Mouse (Mus musculus) midbrain, postnatal 0 days (tissue): ENCODE results near the gene Adad2. TPM values are rescaled to one million over a fixed set of nuclear protein-coding genes. Genes with fewer than 3 reads are reported as not detected.
A peak's percentile ranks its signal among the peaks of the same experiment; 100 is the strongest.

Experiments used
- ATAC-seq: fragments of 200-750 bp; cut with Nextera tagmentation; 2 replicates; pipeline ENCODE4 v1.8.0; 2017; ENCODE audit warnings: moderate number of reproducible peaks, mild to moderate bottlenecking, moderate TSS enrichment, moderate library complexity; ENCODE audit not compliant: low FRiP score
- DNase-seq: peaks from one replicate; pipeline ENCODE4 v3.0.0-alpha.2; 2015; ENCODE audit warnings: low spot score
- H3K27ac ChIP-seq: fragments of 300-500 bp; sonication (generic); 2 replicates; pipeline ENCODE4 v1.5.1; 2014; ENCODE audit warnings: low read depth, mild to moderate bottlenecking, low read length, mixed read lengths
- H3K27me3 ChIP-seq: fragments of 300-500 bp; sonication (generic); 2 replicates; pipeline ENCODE4 v1.6.1; 2014; ENCODE audit warnings: low read length, control low read depth, mixed read lengths; ENCODE audit not compliant: insufficient read depth
- H3K36me3 ChIP-seq: fragments of 300-500 bp; sonication (generic); 2 replicates; pipeline ENCODE4 v1.6.1; 2014; ENCODE audit warnings: low read length, control low read depth, mixed read lengths; ENCODE audit not compliant: insufficient read depth
- H3K4me1 ChIP-seq: fragments of 300-500 bp; sonication (generic); 2 replicates; pipeline ENCODE4 v1.6.1; 2014; ENCODE audit warnings: mild to moderate bottlenecking, control low read depth, antibody characterized with exemption, low read length, mixed read lengths; ENCODE audit not compliant: insufficient read depth
- H3K4me2 ChIP-seq: fragments of 300-500 bp; sonication (generic); 2 replicates; pipeline ENCODE4 v1.6.1; 2014; ENCODE audit warnings: low read depth, mild to moderate bottlenecking, low read length, mixed read lengths; ENCODE audit not compliant: poor library complexity, severe bottlenecking
- H3K4me3 ChIP-seq: fragments of 300-500 bp; sonication (generic); 2 replicates; pipeline ENCODE4 v1.5.1; 2014; ENCODE audit warnings: low read depth, mild to moderate bottlenecking, low read length, moderate library complexity
- H3K9ac ChIP-seq: fragments of 300-500 bp; sonication (generic); replicated peaks from 2 replicates; pipeline ENCODE4 v1.6.1; 2014; ENCODE audit warnings: mild to moderate bottlenecking, low read length, moderate library complexity, mixed read lengths; ENCODE audit not compliant: poor library complexity, severe bottlenecking
- H3K9me3 ChIP-seq: fragments of 300-500 bp; sonication (generic); 2 replicates; pipeline ENCODE4 v1.6.1; 2016; ENCODE audit warnings: low read length, control low read depth
- CTCF ChIP-seq: IDR thresholded peaks from 2 replicates; pipeline ENCODE4 v1.5.1; 2016; ENCODE audit warnings: antibody characterized with exemption, mild to moderate bottlenecking
- WGBS: fragments of 180-500 bp; shearing (Covaris S2); extraction: QIAGEN DNeasy Blood & Tissue Kit; methylation state at CpG from one replicate; pipeline ENCODE4 v1.1.7; 2014; 5-methylcytosine and 5-hydroxymethylcytosine counted together
- polyA plus RNA-seq: library from polyadenylated mRNA; unstranded; fragments of >200 nt; fragmentation: Nextera tagmentation; extraction: Ambion mirVana; gene quantifications from 2 replicates; pipeline ENCODE4 v1.2.1, GENCODE M21; 2015
- total RNA-seq: library from RNA; depleted of rRNA; stranded (reverse); fragments of >200 nt; gene quantifications from 2 replicates; pipeline ENCODE4 v1.2.3, GENCODE M21; 2014

Adad2 gene
- total and polyA plus RNA-seq, 2 experiments from 2014 or later: 0.23 to 0.33 TPM

DNA sequence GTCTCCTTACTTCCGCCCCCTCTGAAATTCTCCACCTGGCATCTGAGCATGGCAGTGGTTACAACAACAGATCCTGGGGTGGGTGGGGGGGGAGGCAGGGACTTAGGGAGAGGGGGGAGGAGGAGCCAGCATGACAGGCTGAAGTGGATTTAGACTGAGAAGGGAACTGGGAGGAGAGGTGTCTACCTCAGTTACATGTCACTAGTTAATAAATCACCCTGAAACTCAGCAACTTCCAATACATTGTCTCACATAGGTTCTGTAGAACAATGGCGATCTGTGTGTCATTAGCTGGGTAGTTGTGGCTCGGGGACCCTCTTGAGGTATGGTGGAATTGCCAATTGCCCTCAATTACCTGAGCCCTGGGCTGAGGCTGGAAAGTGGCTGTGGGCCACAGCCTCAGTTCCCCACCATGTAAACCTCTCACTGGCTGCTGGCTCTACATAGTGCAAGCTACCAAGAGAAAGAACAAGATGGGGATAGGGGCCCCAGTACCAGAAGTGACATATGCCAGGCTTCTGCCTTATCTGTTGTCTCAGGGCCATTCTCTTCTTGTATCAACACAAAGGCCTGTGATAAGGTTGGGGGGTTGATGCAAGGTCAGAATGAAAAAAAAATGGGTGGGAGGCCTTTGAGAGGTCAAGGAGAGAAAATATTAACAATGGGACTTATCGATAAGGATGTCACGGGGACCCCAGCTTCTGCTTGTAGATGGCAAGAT, 31.9 kb upstream of the Adad2 start:
- TF ChIP-seq CTCF: no peak
- no peak for ATAC-seq
- no peaks in the 10 kb centered on the region for H3K27me3 ChIP-seq
- no peak overlapping the region for H3K4me3 ChIP-seq
- H3K4me1 ChIP-seq: no peaks in the 10 kb centered on the region
- no peak overlapping the region for H3K4me2 ChIP-seq
- H3K27ac ChIP-seq: no peak overlapping the region
- WGBS: 90% methylated on average over 5 of the region's 5 CpGs
- no peak overlapping the region for H3K9ac ChIP-seq
- no peaks in the 10 kb centered on the region for H3K9me3 ChIP-seq
- no peaks in the 10 kb centered on the region for H3K36me3 ChIP-seq
- no peak for DNase-seq

DNA sequence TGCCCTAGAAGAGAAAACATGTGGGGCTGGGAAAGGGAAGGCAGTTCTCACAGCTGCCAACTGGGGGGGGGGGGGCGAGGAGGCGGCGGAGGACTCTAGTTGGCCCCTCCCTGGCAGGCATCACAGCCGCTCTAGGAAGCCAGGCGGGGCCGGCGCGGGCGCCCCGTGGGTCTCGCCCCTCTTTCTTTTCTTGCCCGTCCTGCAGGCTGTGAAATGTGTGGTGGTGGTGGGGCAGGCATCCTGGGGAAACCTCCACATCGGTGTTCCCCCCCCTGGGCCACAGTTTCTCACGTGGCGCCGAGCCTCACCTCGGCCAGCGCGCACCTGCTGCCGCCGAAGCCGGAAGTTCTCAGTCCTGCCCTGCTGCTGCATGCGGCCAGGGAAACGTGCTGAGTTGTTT, 26.6 kb upstream of the Adad2 start:
- Histone ChIP-seq H3K9ac (no peak overlapping the region; the same call in 1 of the 2 replicates), H3K36me3 (no peaks in the 10 kb centered on the region), H3K4me1 (no peaks in the 10 kb centered on the region), H3K9me3 (no peaks in the 10 kb centered on the region), H3K4me3 (peak overlapping the region; percentile 26), H3K27me3 (no peaks in the 10 kb centered on the region), H3K27ac (no peak overlapping the region), H3K4me2 (peak overlapping the region; percentile 51)
- DNase-seq (no peak), ATAC-seq (no peak)
- WGBS: 25% methylated on average over 22 of the region's 24 CpGs
- TF ChIP-seq CTCF: no peak

DNA sequence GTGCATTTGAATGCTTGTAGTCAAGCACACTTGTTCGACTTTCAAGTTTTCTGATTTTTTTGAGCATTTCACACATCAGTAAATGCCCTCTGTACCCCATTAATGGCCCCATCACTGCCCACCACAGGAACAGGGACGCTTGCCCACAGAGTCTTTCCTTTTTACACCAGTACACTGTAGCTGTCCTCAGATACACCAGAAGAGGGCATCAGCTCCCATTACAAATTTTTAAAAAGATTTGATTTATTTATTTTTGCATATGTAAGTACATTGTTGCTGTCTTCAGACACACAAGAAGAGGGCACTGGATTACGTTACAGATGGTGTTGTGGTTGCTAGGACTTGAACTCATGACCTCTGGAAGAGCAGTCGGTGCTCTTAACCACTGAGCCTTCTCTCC, 24.2 kb upstream of the Adad2 start:
- Histone ChIP-seq H3K4me2 (no peak overlapping the region), H3K27me3 (no peaks in the 10 kb centered on the region), H3K36me3 (no peaks in the 10 kb centered on the region), H3K9me3 (no peaks in the 10 kb centered on the region), H3K27ac (no peak overlapping the region), H3K4me3 (no peak overlapping the region), H3K4me1 (no peaks in the 10 kb centered on the region), H3K9ac (no peak overlapping the region)
- WGBS: 60% methylated on average over 4 of the region's 4 CpGs
- DNase-seq (no peak), ATAC-seq (no peak)
- peak; percentile 59 for TF ChIP-seq CTCF

DNA sequence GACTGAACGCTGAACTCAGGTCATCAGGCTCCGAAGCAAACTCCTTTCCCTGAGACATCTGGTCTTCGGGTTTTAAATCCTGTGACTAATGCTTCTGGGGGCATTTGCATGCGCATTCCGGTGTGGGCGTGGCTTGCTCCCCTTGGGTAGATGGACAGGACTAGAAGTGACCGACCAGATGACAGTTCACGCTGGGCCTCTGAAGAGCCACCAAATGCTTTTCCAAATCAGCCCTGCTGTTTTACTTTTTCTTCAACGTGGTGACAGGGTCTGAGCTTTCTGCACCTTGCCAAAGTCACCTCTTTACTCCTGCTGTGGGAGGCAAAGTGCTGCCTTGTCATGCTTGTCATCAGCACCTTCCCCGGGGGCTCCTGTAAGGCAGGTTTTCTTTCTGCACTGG, 23.7 kb upstream of the Adad2 start:
- Histone ChIP-seq H3K9me3 (no peaks in the 10 kb centered on the region), H3K27me3 (no peaks in the 10 kb centered on the region), H3K4me2 (no peak overlapping the region), H3K4me3 (no peak overlapping the region), H3K36me3 (no peaks in the 10 kb centered on the region), H3K4me1 (no peaks in the 10 kb centered on the region), H3K9ac (no peak overlapping the region), H3K27ac (no peak overlapping the region)
- 20% methylated on average over 10 of the region's 10 CpGs for WGBS
- no peak for TF ChIP-seq CTCF
- ATAC-seq (no peak), DNase-seq (no peak)

DNA sequence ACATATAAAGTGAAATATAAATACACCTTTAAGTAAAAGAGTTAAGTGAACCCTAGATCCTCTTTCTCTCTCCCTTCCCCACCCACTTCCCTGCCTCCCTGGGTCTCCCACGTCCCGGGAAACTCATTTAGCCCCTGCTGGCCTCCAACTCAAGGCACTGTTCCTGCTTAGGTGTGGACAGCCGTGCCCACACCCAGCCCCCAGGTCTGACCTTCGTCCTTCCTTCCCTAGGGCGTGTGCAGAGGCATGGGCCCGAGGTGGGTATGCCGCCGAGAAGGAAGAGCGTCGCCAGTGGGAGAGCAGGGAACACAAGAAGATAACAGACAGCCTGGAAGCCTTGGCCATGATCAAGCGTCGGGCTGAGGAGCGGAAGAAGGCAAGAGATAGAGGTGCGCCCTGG, 22.2 kb upstream of the Adad2 start:
- Histone ChIP-seq H3K27me3 (no peaks in the 10 kb centered on the region), H3K4me3 (no peak overlapping the region), H3K9me3 (no peaks in the 10 kb centered on the region), H3K27ac (no peak overlapping the region), H3K36me3 (no peaks in the 10 kb centered on the region), H3K4me1 (no peaks in the 10 kb centered on the region), H3K9ac (no peak overlapping the region), H3K4me2 (no peak overlapping the region)
- no peak for DNase-seq
- no peak for TF ChIP-seq CTCF
- ATAC-seq: no peak
- WGBS: 86% methylated on average over 14 of the region's 14 CpGs

DNA sequence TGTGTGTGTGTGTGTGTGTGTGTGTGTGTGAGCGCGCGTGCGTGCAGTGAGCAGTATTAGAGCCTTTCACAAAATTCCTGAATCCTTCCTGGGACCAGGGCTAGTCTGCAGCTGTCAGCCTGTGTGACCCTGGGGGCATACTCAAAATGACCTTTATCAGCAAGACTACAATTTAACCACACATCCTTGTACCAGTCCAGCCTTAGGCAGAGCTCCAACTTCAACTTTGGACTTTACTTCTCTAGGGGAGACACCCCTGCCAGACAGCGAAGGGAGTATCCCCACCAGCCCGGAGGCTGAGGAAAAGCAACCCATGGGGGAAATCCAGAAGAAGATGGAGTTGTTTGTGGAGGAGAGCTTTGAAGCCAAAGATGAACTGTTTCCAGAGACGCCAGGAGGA, 21.1 kb upstream of the Adad2 start:
- ATAC-seq: no peak
- Histone ChIP-seq H3K27ac (no peak overlapping the region), H3K9me3 (no peaks in the 10 kb centered on the region), H3K4me2 (no peak overlapping the region), H3K4me1 (no peaks in the 10 kb centered on the region), H3K9ac (no peak overlapping the region), H3K36me3 (no peaks in the 10 kb centered on the region), H3K27me3 (no peaks in the 10 kb centered on the region), H3K4me3 (no peak overlapping the region)
- DNase-seq: no peak
- 91% methylated on average over 7 of the region's 7 CpGs for WGBS
- TF ChIP-seq CTCF: no peak
